Mouse (Mus musculus) heart, postnatal 25 days (tissue): ENCODE results near the gene Ppp1cc. TPM values are rescaled to one million over a fixed set of nuclear protein-coding genes. Genes with fewer than 3 reads are reported as not detected.
"Not testable (repeated sequence)": the region's sequence is repeated elsewhere in the genome, so short reads cannot be mapped to it uniquely, and the experiment has no call there.

Experiments
- DNase-seq: peaks from one replicate; pipeline ENCODE4 v3.0.0; 2022; ENCODE audit warnings: low spot score
- intact Hi-C: fragments of 180-260 bp; cut with DNase I; formaldehyde crosslinking; loops from one replicate; pipeline ENCODE4 v1.15.1; 2025
- total RNA-seq, 2 experiments: library from RNA; stranded (reverse); gene quantifications; 2 replicates each; pipeline ENCODE4 v1.2.3; 2021

Gene Ppp1cc
- total RNA-seq, 2 experiments from 2014 or later, result 113 to 128 TPM

DNA sequence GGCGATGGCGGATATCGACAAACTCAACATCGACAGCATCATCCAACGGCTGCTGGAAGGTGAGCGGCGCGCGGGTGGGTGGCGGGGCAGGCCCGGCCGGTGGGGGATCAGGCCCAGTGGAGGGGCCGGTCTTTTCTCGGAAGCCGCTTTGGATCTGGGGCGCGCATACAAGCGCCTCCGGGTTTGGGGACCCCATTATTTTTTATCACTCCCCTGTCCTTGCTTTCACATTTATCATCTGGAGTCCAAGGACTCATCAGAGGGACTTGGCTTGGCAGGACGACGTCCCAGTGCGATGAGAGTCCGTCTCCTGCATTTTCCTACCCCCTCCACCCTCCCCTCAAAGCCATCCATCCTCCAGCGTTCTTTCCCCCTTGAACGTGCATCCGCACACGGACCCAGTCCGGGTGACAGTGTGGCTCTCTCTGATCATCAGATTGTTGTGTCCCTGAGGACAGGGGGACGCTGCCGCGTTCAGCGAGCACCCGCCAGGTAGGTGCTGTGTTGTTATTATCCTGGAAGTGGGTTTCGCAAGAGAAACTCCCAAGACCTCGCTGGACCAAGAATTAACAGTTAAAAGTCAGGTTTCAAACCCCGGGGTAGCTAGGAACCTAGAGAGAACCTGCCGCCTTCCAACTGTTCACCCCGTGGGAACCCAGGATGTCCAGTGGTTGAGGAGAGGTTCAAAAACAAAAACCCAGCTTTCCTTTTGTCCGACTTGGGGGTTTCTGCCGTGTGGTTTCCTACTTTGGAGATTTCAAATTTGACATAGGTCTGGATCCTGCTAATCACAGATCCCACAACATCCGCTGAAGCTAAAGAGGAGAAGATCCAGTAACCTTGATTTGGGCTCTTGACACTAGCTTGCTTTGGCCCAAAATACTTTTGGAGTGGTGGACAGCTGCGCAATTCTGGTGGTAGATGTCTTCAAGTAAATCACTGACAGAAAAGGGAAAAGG is 758 bp downstream of the Ppp1cc start:
- intact Hi-C loops, result loop anchor here (5.0 kb wide), 1 partner anchor 193 kb away; the partner anchor contains the start of genes Rad9b and Vps29
- no peak for DNase-seq

DNA sequence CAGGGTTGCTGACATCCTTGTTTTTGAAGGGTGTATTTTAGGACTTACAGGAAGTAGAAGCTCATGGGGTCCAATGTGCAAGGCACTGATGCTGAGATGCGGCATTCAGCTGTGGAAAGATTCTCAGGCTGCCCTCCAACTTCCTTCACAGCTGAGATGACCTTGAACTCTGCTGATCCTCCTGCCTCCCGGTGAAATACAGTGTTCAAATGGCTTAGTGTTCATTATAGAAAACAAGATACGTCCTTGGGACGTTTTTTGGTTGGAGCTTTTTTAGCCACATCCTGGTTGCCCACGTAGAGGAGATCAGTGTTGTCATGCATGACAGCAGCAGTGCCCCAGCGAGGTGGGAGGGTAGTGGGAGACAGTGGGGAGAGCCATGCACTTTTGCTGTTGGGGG is 5.1 kb downstream of the Ppp1cc start:
- DNase-seq, result no peak
- intact Hi-C loops, result no loop called here

DNA sequence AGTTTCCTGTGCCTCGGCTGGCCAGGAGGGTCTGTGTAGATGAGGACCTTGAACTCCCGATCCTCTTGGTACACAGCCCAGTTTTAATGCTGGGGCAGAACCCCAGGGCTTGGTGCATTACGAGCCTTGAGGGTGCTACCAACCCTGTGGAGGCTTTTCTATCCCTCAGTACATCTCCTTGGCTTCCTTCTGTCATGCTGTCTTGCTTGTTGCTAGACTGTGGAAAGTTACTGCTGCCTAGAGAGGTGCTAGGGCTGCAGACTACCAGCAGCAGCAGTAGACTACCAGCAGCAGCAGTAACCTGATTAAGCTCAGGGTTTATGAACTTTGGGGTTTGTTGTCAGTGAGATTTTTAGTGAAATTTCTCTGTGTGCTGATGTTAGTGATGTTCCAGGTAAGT is 5.9 kb downstream of the Ppp1cc start:
- intact Hi-C loops, result no loop called here
- no peak for DNase-seq

DNA sequence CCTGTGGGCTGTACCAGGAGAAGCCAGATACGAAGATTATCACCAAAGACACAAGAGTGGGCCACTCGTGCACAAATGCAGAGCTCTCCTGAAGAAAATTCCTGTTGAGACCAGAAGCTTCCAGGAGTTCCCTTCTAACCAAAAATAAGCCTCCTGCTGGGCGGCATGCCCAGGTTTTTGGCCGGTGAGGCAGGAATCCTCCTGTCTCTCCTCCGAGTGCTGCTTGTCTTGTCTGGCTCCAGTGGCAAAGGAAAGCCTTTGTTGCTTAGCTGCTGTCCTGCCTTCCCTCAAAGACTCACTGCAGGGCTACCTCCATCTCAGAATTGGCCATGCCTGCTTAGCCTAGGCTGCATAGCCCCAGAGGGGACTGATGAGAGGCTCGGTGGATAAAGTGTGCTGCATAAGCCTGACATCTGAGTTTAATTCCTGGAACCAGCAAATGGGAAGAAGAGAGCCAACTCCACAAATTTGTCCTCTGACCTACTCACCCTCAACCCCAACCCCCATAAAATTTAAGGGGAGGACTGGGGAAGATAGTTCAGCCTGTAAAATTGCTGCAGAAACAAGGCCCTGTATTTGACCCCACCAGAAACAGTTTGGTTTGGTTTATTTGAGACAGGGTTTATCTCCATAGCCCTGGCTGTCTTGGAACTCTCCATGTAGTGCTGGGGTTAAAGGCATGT is 7.3 kb downstream of the Ppp1cc start:
- DNase-seq, result no peak
- intact Hi-C loops, result no loop called here

DNA sequence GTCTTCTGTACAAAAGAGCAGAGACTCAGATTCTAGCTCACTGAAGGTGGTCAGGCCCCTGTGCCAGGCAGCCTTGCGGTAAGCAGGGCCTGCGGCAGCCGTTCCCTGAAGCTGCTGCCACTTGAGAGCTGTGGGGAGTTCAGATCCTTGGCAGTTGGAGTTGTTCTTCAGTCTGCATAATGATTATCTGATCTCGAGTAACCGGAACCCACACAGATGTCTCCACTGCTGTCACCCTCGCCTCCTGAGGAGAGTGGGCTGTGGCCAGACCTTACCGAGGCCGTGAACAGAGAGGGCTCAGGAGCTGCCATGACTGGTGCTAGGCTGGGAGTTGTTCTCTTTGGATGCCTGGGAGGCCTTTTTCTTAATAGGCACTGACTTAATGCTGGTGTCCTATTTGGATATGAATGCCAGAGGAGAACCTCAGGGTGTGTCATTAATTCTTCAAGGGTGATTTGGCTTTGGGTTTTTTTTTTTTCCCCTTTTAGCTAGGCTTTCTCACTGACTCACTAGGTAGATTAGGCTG is 8.6 kb downstream of the Ppp1cc start:
- no peak for DNase-seq
- intact Hi-C loops, result no loop called here

DNA sequence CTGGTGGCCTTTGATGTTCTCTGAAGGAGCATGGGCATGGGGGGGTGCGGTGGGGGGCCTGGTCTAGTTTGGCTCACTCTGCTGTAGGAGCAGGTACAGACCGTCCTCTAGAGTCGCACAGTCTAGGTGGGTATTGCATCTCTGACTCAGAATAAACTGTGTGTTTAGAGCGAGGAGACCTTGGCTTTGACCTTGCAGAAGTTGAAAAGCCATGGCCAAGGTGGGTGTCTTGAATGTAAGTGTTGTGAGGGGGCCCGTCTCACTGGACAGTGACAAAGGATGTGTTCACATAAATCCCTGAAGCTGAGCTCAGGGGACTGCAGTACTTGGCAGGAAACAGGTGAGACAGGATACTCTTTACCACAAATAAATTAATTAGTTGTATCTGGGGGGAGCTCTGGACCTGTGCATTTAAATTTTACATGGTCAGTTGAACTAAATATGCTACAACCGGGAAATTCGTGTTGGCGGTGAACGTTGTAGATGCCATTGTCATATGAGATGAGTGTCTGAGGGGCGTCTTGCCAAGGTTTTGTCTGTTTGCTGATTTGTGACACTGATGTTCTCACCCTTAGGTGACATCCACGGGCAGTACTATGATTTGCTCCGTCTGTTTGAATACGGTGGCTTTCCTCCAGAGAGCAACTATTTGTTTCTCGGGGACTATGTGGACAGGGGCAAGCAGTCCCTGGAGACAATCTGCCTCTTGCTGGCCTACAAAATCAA is 10.4 kb downstream of the Ppp1cc start:
- no peak for DNase-seq
- intact Hi-C loops, result no loop called here

DNA sequence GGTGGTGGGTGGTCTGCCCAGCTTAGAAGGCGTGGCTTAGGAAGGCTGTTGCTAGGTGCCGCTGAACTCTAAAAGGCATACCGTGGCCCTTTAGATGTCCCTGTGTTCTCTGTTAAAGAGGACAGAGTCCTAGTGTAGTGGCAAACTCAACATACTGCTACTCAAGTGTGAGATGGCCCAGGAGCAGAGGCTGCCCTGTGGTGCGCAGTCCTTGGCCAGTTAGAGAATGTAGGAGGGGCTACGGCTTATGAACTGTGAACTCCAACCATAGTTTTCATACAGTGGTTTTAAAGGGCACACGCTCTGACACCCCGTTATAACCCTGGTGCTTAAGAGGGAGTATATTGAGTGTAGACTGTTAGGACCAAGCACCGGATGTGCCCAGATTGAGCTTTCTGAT is 13.0 kb downstream of the Ppp1cc start:
- intact Hi-C loops, result no loop called here
- DNase-seq, result no peak

DNA sequence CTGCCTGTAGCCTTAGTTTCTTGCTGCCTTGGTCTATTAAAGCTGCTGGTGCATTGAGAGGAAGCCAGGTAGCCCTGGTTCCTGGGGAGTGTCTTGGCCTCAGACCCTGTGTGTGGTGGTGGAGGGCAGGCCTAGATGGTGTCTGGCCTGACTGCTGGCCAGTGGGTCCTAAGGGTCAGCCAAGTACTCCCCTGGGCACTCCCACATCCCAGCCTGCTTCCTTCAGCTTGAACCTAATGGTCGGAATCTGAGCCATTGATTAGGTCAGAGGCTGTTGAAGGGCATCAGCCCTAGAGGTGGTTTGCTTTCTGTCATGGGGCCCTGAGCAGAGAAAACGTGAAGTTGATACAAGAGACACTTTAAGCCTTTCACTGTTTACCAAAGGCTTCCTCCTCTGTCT is 17.3 kb downstream of the Ppp1cc start:
- intact Hi-C loops, result no loop called here
- no peak for DNase-seq

DNA sequence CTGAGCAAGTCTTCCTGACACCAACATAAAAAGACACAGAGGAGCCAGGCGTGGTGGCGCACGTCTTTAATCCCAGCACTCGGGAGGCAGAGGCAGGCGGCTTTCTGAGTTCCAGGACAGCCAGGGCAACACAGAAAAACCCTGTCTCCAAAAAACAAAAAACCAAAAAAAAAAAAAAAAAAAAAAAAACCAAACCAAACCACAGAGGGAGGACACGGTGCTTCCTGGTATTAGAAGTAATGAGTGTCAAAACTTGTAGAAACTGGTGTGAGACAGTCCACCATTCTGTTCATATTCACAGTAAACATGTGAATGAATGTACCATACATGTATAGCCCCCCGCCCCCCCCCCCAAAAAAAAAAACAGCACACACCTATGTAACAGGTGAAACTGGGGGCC is 17.9 kb downstream of the Ppp1cc start:
- DNase-seq, result no peak
- intact Hi-C loops, result loop anchor here (1.0 kb wide), 1 partner anchor 45 kb away; no protein-coding TSS in a partner anchor

DNA sequence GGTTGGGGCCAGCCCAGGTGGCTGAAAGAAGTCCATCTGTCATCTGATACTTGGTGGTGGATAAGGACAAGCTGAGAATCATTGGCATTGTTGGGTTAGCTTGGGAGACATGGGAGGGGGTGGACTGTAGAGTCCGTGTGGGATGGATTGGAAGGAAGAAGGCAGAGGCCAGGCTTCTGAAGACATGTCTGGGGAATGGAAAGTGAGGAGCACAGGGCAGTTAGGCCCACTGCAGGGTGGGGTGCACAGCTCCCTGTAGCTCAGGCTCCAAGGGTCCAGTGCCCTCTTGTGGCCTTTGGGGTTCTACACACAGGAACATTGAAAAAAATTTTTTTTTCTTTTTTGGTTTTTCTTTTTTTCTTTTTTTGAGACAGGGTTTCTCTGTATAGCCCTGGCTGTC is 18.3 kb downstream of the Ppp1cc start:
- peak; percentile 15 for DNase-seq
- intact Hi-C loops, result loop anchor here (1.0 kb wide), 1 partner anchor 45 kb away; no protein-coding TSS in a partner anchor

DNA sequence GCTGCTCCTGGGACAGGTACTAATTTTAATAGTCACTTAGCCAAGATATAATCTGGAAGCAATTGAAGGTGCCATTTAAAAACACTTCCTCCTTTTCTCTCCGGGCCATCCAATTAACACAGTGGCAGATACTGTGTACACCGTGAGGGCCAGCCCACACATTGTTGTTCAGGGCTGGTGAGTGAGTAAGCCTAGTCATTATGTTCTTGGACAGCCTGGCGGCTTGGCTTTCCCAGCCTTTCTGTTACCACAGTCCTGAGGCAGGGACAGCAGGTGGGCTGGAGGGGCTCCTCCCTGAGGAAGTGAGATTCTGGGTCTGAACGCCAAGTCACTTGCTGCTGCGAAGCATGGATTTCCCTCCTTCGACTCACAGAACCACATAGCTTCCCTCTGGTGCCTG is 21.6 kb downstream of the Ppp1cc start:
- intact Hi-C loops, result no loop called here

DNA sequence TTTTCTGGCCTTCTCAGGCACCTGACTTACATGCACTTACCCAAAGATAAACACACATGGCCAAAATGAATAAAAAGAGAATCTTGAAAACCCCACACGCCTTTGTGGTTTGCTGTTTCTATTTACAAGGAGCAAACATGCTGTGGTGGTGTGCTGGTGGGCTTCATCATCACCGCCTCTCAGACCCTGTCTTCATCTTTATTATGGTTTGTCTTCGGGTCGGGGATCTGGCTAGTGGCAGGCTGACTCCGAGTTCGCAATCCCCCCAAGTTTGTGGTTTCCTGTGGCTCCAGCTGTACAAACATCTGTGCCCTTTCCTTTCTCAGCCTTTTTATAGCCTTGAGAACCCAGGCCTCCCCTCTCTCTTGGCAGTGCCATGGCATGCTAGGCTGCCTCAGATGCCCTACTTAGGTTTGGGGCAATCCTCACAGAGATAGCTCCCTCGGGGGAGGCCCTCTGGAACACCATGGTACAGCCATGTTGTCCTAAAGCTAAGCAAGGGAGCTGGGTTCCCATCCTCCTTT is 26.3 kb downstream of the Ppp1cc start:
- intact Hi-C loops, result no loop called here
- no peak for DNase-seq

More for the DNA sequence above, 21.6 kb downstream of the Ppp1cc start:
- no peak for DNase-seq

DNA sequence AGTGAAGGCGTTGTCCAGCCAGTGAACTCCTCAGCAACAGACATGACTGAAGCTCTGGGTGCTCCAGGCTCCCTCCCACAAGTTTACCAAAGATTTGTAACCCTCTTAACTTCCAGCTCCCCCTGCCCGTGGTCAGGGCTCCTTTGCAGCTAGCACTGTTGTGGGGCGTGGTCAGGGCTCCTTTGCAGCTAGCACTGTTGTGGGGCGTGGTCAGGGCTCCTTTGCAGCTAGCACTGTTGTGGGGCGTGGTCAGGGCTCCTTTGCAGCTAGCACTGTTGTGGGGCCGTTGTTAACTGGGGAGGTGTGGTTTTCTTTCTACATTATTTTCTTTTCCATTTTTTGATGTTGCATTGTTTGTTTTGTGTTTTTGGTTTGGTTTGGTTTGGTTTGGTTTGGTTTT is 26.8 kb downstream of the Ppp1cc start:
- DNase-seq, intact Hi-C loops: not testable (repeated sequence)

DNA sequence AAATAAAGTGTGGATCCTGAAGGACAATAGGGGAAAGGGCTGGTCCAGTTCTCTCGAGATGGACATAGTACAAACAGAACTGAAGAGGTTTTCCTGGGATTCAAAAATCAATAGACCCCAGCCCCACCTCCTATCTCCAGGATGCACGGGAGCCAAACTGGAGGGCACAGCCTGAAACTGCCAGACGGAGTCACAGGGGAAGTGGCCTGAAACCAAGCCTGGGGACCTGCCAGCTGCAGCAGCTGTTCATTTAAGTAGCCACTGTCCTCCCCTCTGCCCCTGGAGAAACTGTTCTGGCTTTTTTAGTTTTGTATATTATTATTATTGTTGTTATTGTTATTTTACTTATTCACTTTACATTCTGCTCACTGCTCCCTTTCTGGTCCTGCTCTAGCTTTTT is 31.0 kb downstream of the Ppp1cc start:
- no peak for DNase-seq
- intact Hi-C loops, result no loop called here

DNA sequence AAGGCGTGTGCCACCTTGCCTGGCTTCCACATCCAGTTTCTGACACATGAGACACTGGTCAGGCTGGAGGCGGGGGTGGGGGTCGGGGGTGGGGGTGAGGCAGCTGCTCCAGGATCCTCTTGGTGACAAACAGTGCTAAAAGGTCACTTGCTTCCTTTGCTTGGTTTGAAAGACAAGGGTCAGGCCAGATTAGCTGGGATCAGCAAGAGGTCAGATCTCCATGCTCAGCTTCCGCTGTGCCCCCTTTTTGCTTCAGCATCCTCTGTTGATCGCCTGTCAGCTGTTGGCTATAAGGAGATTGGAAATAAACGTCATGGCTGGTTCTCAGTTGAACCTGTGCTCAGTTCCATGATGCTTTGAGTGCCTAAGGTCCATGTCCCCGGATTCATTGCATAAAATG is 32.4 kb downstream of the Ppp1cc start:
- DNase-seq, result no peak
- intact Hi-C loops, result no loop called here

DNA sequence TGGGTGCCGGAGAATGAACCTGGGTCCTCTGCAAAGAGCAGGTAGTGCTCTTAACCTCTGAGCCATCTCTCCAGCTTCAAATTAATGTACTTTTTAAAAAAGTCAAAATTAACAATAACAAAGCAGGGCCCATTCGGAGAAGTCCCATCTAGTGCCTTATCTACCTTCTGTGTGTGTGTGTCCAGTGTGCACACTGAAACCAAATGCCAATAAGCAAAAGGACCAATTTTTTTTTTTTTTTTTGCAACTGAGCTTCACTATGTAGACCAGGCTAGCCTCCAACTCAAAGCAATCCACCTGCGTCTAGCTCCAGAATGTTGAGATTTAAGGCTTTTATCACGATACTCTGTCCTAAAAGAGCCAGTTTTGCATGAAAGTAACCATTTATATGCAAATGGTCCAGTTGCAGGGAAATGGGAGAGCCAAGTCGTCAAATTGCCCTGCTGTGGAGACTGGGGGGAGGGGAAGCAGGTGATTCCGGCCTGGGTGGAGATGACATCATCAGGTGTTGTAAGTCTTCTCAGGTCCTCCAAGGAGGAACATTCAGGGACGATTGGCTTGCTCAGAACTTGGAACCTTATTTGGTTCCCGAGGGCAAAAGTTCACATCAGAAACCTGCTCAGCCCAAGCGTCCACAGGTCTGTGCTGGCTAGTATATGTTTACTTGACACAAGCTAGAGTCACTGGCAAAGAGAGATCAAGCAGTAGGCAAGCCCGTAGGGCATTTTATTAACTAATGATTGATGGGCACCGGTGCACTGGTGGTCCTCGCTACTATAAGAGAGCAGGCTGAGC is 33.4 kb downstream of the Ppp1cc start:
- intact Hi-C loops, result no loop called here
- no peak for DNase-seq

DNA sequence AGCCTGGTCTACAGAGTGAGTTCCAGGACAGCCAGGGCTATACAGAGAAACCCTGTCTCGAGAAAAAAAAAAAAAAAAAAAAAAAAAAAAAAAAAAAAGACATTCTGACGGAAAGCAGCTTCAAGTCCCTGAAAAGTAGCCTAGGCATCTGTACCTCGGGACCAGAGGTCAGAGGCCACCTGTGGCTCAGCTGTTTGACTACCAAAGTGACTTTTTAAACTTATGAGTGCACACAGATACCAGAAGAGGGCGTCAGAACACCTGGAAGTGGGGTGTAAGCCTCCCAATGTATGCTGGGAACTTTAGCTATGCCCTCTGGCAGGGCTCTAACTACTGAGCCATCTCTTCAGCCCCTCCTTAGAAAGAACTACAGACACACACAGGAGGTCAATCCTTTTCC is 34.3 kb downstream of the Ppp1cc start:
- no peak for DNase-seq
- intact Hi-C loops, result no loop called here

DNA sequence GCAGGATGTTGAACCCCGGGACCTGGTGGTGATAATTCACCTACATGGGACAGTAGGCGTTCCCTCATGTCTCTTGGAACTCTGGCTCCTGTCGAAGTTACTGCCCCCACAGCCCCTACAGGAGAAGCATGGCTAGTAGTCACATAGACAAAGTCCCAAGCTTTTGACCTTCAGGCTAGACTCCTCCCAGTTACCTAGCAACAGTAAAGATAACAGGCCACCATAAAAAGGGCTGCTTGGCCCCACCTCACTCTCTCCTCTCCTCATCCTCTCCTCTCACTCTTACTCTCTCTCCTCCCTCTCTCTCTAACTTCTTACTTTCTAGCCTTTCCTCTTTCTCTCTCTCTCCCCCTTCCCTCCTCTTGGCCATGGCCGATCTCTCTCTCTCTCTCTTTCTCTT is 42.8 kb downstream of the Ppp1cc start:
- intact Hi-C loops, result no loop called here
- DNase-seq, result no peak

DNA sequence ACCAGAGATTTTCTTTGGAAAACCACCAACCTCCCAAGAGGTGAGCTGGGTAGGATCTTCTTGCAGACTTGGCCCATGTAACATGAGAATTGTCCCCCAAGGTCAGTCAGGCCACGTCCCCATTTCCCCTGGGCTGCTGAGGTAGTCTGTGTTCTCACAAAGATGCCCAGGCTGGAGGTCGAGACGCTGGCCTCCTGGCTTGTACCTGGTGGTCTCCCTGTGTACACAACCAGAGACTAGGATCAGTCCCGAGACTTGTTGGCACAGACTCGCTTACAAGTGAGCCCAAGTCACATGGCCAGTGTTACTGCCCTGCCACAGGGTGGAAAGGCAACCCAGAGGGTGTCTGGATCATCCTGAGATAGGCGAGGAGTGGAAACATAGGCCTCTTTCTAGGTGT is 43.8 kb downstream of the Ppp1cc start:
- intact Hi-C loops, result no loop called here

More for the DNA sequence above, 43.8 kb downstream of the Ppp1cc start:
- DNase-seq, result no peak
